Mouse (Mus musculus): ENCODE measurements at regions not wholly inside any gene's neighbourhood (a gene's known extent, or its start where the extent isn't known, plus 50 kb on each side); places are given as distances from the start of the nearest gene placed in this dataset.

- Histone ChIP-seq H3K4me3 (replicated peaks; ENCODE audit: extremely low read depth, low read depth, low read length) (no peak overlapping the region), H3K4me1 (ENCODE audit: control insufficient read depth, insufficient read depth, low read length) (no peaks in the 10 kb centered on the region)
- TF ChIP-seq POLR2A (IDR thresholded peaks at IDR 0.05; ENCODE audit: borderline replicate concordance, extremely low read depth, low read depth, low read length) (no peak), CTCF (IDR thresholded peaks at IDR 0.05; ENCODE audit: insufficient read depth, low read length) (no peak)
- WGBS: 23% methylated on average over 6 of the region's 6 CpGs
- DNase-seq: no peak
Observed at GRCm38 (mm10) chr10:120571340-120571739, 95.1 kb upstream of the Hmga2 start.

GRCm38 (mm10) chr10:120565992-120566391 is 89.7 kb upstream of the Hmga2 start:
- Histone ChIP-seq H3K4me1 (ENCODE audit: control insufficient read depth, insufficient read depth, low read length) (no peaks in the 10 kb centered on the region), H3K4me3 (replicated peaks; ENCODE audit: extremely low read depth, low read depth, low read length) (no peak overlapping the region)
- WGBS: 96% methylated on average over 4 of the region's 4 CpGs
- TF ChIP-seq POLR2A (IDR thresholded peaks at IDR 0.05; ENCODE audit: borderline replicate concordance, extremely low read depth, low read depth, low read length): no peak
- no peak for TF ChIP-seq CTCF (IDR thresholded peaks at IDR 0.05; ENCODE audit: insufficient read depth, low read length)
- no peak for DNase-seq

DNA sequence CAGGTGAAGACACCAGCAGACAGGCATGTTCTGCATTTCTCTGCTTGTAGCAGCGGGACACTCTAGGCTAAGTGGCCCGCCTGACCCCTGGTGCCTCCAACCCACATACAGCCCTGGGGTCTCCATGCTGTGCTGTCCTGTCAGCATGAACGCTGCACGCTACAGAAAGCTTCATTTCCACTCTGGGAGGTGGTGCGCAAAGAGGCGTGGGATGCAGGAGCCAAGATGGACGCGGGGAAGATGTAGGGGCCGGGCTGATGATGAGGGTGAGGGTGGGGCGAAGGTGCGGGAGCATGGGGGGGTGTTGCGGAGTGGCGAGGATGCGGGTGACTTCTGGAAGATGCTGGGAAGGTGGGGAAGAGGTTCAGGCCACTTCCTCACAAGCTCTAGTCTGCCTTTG is 88.6 kb upstream of the Hmga2 start:
- DNase-seq: no peak
- WGBS: 40% methylated on average over 14 of the region's 14 CpGs
- H3K4me1 ChIP-seq (ENCODE audit: control insufficient read depth, insufficient read depth, low read length): no peaks in the 10 kb centered on the region
- TF ChIP-seq POLR2A (IDR thresholded peaks at IDR 0.05; ENCODE audit: borderline replicate concordance, extremely low read depth, low read depth, low read length) (no peak), CTCF (IDR thresholded peaks at IDR 0.05; ENCODE audit: insufficient read depth, low read length) (no peak)
- no peak overlapping the region for H3K4me3 ChIP-seq (replicated peaks; ENCODE audit: extremely low read depth, low read depth, low read length)

- Histone ChIP-seq H3K4me3 (replicated peaks; ENCODE audit: extremely low read depth, low read depth, low read length) (no peak overlapping the region), H3K4me1 (ENCODE audit: control insufficient read depth, insufficient read depth, low read length) (no peaks in the 10 kb centered on the region)
- DNase-seq: no peak
- TF ChIP-seq POLR2A (IDR thresholded peaks at IDR 0.05; ENCODE audit: borderline replicate concordance, extremely low read depth, low read depth, low read length) (no peak), CTCF (IDR thresholded peaks at IDR 0.05; ENCODE audit: insufficient read depth, low read length) (no peak)
- 19% methylated on average over 10 of the region's 10 CpGs for WGBS
Observed at GRCm38 (mm10) chr10:120563926-120564325, 87.7 kb upstream of the Hmga2 start.

- H3K4me1 ChIP-seq (ENCODE audit: control insufficient read depth, insufficient read depth, low read length): no peaks in the 10 kb centered on the region
- H3K4me3 ChIP-seq (replicated peaks; ENCODE audit: extremely low read depth, low read depth, low read length): no peak overlapping the region
- TF ChIP-seq POLR2A (IDR thresholded peaks at IDR 0.05; ENCODE audit: borderline replicate concordance, extremely low read depth, low read depth, low read length) (no peak), CTCF (IDR thresholded peaks at IDR 0.05; ENCODE audit: insufficient read depth, low read length) (no peak)
- no peak for DNase-seq
- WGBS: 92% methylated on average over 5 of the region's 5 CpGs
Observed at GRCm38 (mm10) chr10:120561821-120562220, 85.6 kb upstream of the Hmga2 start.

GRCm38 (mm10) chr10:120557850-120558447 is 81.7 kb upstream of the Hmga2 start:
- H3K4me1 ChIP-seq (ENCODE audit: control insufficient read depth, insufficient read depth, low read length): peaks cover 2% of the 10 kb centered on the region
- TF ChIP-seq POLR2A (IDR thresholded peaks at IDR 0.05; ENCODE audit: borderline replicate concordance, extremely low read depth, low read depth, low read length) (no peak), CTCF (IDR thresholded peaks at IDR 0.05; ENCODE audit: insufficient read depth, low read length) (no peak)
- H3K4me3 ChIP-seq (replicated peaks; ENCODE audit: extremely low read depth, low read depth, low read length): no peak overlapping the region
- no peak for DNase-seq
- WGBS: 48% methylated on average over 10 of the region's 10 CpGs

GRCm38 (mm10) chr10:120556116-120556515 is 79.8 kb upstream of the Hmga2 start:
- no peak for DNase-seq
- Histone ChIP-seq H3K4me3 (replicated peaks; ENCODE audit: extremely low read depth, low read depth, low read length) (no peak overlapping the region), H3K4me1 (ENCODE audit: control insufficient read depth, insufficient read depth, low read length) (peaks cover 9% of the 10 kb centered on the region)
- 88% methylated on average over 9 of the region's 9 CpGs for WGBS
- TF ChIP-seq POLR2A (IDR thresholded peaks at IDR 0.05; ENCODE audit: borderline replicate concordance, extremely low read depth, low read depth, low read length) (no peak), CTCF (IDR thresholded peaks at IDR 0.05; ENCODE audit: insufficient read depth, low read length) (no peak)

- peak; percentile 6 for DNase-seq
- 3% methylated on average over 16 of the region's 16 CpGs for WGBS
- peak overlapping the region; percentile 30 for H3K4me3 ChIP-seq (replicated peaks; ENCODE audit: extremely low read depth, low read depth, low read length)
- H3K4me1 ChIP-seq (ENCODE audit: control insufficient read depth, insufficient read depth, low read length): peaks cover 9% of the 10 kb centered on the region
- TF ChIP-seq CTCF (IDR thresholded peaks at IDR 0.05; ENCODE audit: insufficient read depth, low read length): no peak
- TF ChIP-seq POLR2A (IDR thresholded peaks at IDR 0.05; ENCODE audit: borderline replicate concordance, extremely low read depth, low read depth, low read length): no peak
Observed at GRCm38 (mm10) chr10:120553097-120553453, 76.8 kb upstream of the Hmga2 start.

DNA sequence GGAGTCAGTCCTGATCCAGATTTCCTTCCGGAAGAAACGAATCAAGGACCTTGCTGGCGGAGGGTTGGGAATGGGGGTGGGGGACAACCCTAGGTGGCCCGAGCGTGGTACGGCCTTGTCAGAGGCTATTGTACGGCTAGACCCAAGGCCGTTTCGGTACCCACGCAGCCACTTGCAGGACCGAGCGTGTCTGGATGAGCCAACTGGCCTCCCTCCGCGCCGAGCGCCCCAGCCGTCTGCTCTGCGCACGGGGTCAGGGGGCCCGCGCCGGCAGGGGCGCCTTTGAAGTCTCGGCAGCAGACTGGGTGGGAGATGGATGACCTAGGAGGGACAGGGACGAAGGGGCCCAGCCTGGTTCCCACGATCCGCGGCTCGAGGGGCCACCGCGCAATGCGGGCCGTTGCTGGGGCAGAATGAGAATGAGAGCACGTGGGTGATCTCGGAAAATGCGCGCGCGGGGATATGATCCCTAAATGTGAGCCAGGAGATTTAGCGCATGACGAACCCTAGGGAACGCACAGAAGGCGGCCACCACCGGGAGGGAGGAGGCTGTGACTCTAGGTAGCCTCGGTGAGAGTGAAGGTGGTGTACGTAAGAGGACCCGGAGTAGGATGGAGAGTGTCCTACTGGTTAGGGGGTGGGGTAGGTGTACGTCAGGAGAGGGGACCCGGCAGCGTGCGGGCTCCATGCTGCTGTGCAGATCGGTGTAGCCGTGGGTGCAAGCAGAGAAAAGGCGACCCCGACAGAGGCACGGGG is 76.2 kb upstream of the Hmga2 start:
- Histone ChIP-seq H3K4me3 (replicated peaks; ENCODE audit: extremely low read depth, low read depth, low read length) (peak overlapping the region; percentile 30), H3K4me1 (ENCODE audit: control insufficient read depth, insufficient read depth, low read length) (peaks cover 9% of the 10 kb centered on the region)
- no peak for DNase-seq
- TF ChIP-seq POLR2A (IDR thresholded peaks at IDR 0.05; ENCODE audit: borderline replicate concordance, extremely low read depth, low read depth, low read length) (no peak), CTCF (IDR thresholded peaks at IDR 0.05; ENCODE audit: insufficient read depth, low read length) (no peak)
- under 1% methylated on average over 56 of the region's 56 CpGs for WGBS

DNA sequence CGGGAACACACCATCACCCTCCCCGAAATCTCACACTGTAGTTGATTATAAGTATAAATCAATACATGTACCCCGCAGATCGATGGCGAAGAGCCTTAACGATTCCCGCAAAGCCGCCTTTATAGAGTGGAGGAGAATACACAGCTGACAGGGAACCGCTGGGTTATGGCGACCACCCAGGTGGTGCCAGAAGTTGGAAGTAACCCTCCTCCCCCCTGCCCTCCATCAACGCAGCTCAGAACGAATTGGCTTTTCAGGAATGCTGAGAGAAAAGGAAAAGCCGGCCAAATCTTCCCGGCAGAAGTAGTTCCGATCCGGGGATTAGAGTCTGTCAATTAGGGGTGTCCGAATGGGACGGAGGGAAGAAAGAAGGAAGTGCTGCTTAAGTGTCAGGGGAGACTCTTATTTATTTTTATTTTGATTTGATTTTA is 75.6 kb upstream of the Hmga2 start:
- TF ChIP-seq CTCF (IDR thresholded peaks at IDR 0.05; ENCODE audit: insufficient read depth, low read length) (no peak), POLR2A (IDR thresholded peaks at IDR 0.05; ENCODE audit: borderline replicate concordance, extremely low read depth, low read depth, low read length) (no peak)
- no peak overlapping the region for H3K4me3 ChIP-seq (replicated peaks; ENCODE audit: extremely low read depth, low read depth, low read length)
- 3% methylated on average over 18 of the region's 18 CpGs for WGBS
- no peak for DNase-seq
- H3K4me1 ChIP-seq (ENCODE audit: control insufficient read depth, insufficient read depth, low read length): peaks cover 9% of the 10 kb centered on the region

All from lung, adult 2 months (tissue).